Mouse (Mus musculus): Measurements from ENCODE around the gene Slc6a16. TPM values are rescaled to one million over a fixed set of nuclear protein-coding genes. Genes with fewer than 3 reads are reported as not detected.
A peak's percentile ranks its signal among the peaks of the same experiment; 100 is the strongest.
"Not testable (repeated sequence)": the region's sequence is repeated elsewhere in the genome, so short reads cannot be mapped to it uniquely, and the experiment has no call there.

The Slc6a16 gene
- polyA plus RNA-seq, 1 experiment from 2014 or later: 0.27 TPM

- H3K27me3 ChIP-seq (replicated peaks): peaks cover 31% of the 10 kb centered on the region
- peak overlapping the region; percentile 38 for H3K4me3 ChIP-seq
- H3K4me2 ChIP-seq: peak overlapping the region; percentile 59
- H3K36me3 ChIP-seq: peaks cover 36% of the 10 kb centered on the region
- H3K9me3 ChIP-seq: no peaks in the 10 kb centered on the region
- peak overlapping the region; percentile 72 for H3K9ac ChIP-seq
- peaks cover 56% of the 10 kb centered on the region for H3K4me1 ChIP-seq
- 2% methylated on average over 21 of the region's 21 CpGs for WGBS
- peak; percentile 51 for ATAC-seq (ENCODE audit: extremely low read depth, insufficient number of reproducible peaks, low FRiP score, low TSS enrichment)
- peak overlapping the region; percentile 74 for H3K27ac ChIP-seq (replicated peaks)
Observed at GRCm38 (mm10) chr7:45234922-45235571, 5.8 kb upstream of the Slc6a16 start.

DNA sequence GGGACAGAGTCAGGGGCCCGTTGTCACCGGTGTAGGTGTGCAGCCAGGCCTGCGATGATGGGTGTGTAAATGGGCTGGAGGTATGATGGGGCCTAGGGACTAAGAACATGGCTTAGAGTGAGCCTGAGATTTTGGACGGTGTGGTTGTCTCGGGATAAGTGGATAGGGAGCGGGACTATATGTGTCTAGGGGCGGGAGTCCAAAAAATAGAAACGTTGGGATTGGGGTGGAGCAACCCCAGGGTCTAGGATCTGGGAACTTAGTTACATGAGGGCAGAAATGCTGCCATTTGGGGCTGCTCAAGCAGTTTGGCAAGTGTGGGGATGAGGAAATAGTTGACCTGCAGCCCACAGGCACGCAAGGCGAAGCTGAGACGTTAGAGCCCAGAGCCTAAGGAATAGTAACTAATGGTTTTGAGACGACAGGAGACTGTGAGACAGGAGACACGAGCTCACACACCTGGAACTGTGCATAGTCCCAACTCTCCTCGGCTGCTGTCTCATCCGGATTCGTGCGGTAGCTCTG is 5.2 kb upstream of the Slc6a16 start:
- Histone ChIP-seq H3K4me1 (peaks cover 59% of the 10 kb centered on the region), H3K9ac (peak overlapping the region; percentile 72), H3K4me3 (peak overlapping the region; percentile 38), H3K27me3 (replicated peaks) (peaks cover 38% of the 10 kb centered on the region), H3K9me3 (no peaks in the 10 kb centered on the region), H3K36me3 (peaks cover 33% of the 10 kb centered on the region), H3K27ac (replicated peaks) (peak overlapping the region; percentile 74), H3K4me2 (peak overlapping the region; percentile 59)
- no peak for ATAC-seq (ENCODE audit: extremely low read depth, insufficient number of reproducible peaks, low FRiP score, low TSS enrichment)
- WGBS: 28% methylated on average over 17 of the region's 17 CpGs

- ATAC-seq (ENCODE audit: extremely low read depth, insufficient number of reproducible peaks, low FRiP score, low TSS enrichment): no peak
- H3K4me2 ChIP-seq: peak overlapping the region; percentile 33
- peaks cover 10% of the 10 kb centered on the region for H3K36me3 ChIP-seq
Observed at GRCm38 (mm10) chr7:45237747-45238699, 2.9 kb upstream of the Slc6a16 start.

DNA sequence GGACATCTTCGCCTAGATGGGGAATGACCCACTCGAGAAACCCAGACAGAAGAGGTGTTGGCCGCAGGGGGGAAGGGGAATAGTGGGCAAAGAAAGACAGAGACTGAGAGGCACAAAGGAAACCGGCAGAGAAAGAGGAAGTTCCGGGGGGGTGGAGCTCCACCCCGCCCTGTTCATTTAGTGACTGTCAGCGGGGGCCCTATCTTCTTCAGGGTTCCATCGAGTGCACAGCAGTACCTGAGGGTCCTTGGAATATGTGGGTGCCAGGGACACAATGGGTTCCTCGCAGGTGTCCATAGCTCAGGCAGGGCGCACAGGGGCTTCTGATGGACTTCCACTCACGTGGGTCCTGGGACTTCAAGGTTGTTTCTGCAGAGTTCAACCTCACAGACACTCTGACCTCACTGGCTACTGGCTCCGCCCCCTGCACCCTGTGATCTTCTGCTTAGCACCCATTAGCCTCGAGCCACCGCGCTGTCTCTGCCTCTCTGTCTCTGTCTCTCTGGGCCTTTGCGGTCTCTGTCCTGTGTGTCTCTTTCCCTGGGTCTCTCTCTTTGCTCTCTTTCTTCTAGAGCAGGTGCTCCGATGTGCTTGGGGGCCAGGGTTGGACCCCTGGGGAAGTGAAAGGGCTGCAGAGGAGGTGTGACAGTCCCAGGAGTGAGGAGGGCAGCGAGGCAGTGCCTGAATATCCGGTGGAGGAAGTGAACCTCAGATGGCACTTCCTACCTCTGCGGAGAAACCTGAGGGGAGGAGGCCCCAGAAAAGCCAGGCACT is 2.0 kb upstream of the Slc6a16 start, which contains the start of gene Cd37:
TSS of gene Cd37 (minus strand) at position 393 of the 774 bp plus-strand sequence.
- 31% methylated on average over 20 of the region's 20 CpGs for WGBS
- H3K4me2 ChIP-seq: peak within 1 kb of the TSS; percentile 33
- 0 out of 2 replicates have a peak, but pooled peaks cover 3% of the 10 kb centered on the region for H3K36me3 ChIP-seq
- ATAC-seq (ENCODE audit: extremely low read depth, insufficient number of reproducible peaks, low FRiP score, low TSS enrichment): no peak
- no peak within 1 kb of the TSS for H3K4me3 ChIP-seq
- H3K9me3 ChIP-seq: no peaks in the 10 kb centered on the region
- H3K27ac ChIP-seq (replicated peaks): no peak within 1 kb of the TSS
- no peak within 1 kb of the TSS for H3K9ac ChIP-seq
- peaks cover 41% of the 10 kb centered on the region for H3K4me1 ChIP-seq
- H3K27me3 ChIP-seq (replicated peaks): peaks cover 42% of the 10 kb centered on the region

More at GRCm38 (mm10) chr7:45237747-45238699, 2.9 kb upstream of the Slc6a16 start:
- no peak overlapping the region for H3K9ac ChIP-seq
- H3K27me3 ChIP-seq (replicated peaks): peaks cover 42% of the 10 kb centered on the region
- H3K4me1 ChIP-seq: peaks cover 50% of the 10 kb centered on the region
- H3K27ac ChIP-seq (replicated peaks): no peak overlapping the region
- H3K4me3 ChIP-seq: no peak overlapping the region
- 72% methylated on average over 17 of the region's 17 CpGs for WGBS
- H3K9me3 ChIP-seq: no peaks in the 10 kb centered on the region

- Histone ChIP-seq H3K9ac (no peak overlapping the region), H3K36me3 (no peaks in the 10 kb centered on the region), H3K4me1 (peaks cover 29% of the 10 kb centered on the region), H3K9me3 (no peaks in the 10 kb centered on the region), H3K27ac (replicated peaks) (no peak overlapping the region), H3K27me3 (replicated peaks) (peaks cover 42% of the 10 kb centered on the region), H3K4me2 (no peak overlapping the region), H3K4me3 (no peak overlapping the region)
- WGBS: 76% methylated on average over 7 of the region's 7 CpGs
- no peak for ATAC-seq (ENCODE audit: extremely low read depth, insufficient number of reproducible peaks, low FRiP score, low TSS enrichment)
Observed at GRCm38 (mm10) chr7:45240109-45240508, 776 bp upstream of the Slc6a16 start.

DNA sequence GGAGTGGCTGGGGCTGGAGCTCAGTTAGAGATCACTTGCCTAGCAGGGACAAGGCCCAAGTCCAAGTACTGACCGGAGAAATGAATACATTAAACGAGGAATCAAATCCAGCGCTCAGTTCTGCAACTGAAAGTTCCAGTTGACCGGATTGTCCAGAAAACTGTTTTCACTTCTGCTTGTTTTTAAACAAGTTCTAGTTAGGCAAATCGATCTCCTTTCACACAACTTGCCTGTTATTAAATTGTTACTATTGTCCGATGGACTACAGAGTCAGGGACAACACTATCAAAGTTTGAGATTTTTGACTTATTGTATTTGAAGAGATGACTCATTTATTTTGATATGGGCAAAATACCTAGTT is 484 bp downstream of the Slc6a16 start:
- no peaks in the 10 kb centered on the region for H3K9me3 ChIP-seq
- H3K36me3 ChIP-seq: no peaks in the 10 kb centered on the region
- H3K27me3 ChIP-seq (replicated peaks): peaks cover 42% of the 10 kb centered on the region
- H3K27ac ChIP-seq (replicated peaks): no peak overlapping the region
- ATAC-seq (ENCODE audit: extremely low read depth, insufficient number of reproducible peaks, low FRiP score, low TSS enrichment): no peak
- H3K4me1 ChIP-seq: peaks cover 18% of the 10 kb centered on the region
- H3K4me2 ChIP-seq: peak overlapping the region; percentile 63
- WGBS: 83% methylated on average over 6 of the region's 6 CpGs
- peak overlapping the region; percentile 67 for H3K9ac ChIP-seq
- H3K4me3 ChIP-seq: peak overlapping the region; percentile 36

GRCm38 (mm10) chr7:45247666-45248065 is 6.8 kb downstream of the Slc6a16 start:
- Histone ChIP-seq H3K36me3 (no peaks in the 10 kb centered on the region), H3K27ac (replicated peaks) (no peak overlapping the region), H3K9me3 (no peaks in the 10 kb centered on the region), H3K4me1 (no peaks in the 10 kb centered on the region), H3K4me3 (no peak overlapping the region), H3K4me2 (no peak overlapping the region), H3K9ac (no peak overlapping the region), H3K27me3 (replicated peaks) (no peaks in the 10 kb centered on the region)
- WGBS: 40% methylated on average over 3 of the region's 3 CpGs
- ATAC-seq (ENCODE audit: extremely low read depth, insufficient number of reproducible peaks, low FRiP score, low TSS enrichment): no peak

GRCm38 (mm10) chr7:45253806-45254205 is 12.9 kb downstream of the Slc6a16 start:
- Histone ChIP-seq H3K36me3 (no peaks in the 10 kb centered on the region), H3K27ac (replicated peaks) (no peak overlapping the region), H3K27me3 (replicated peaks) (0 out of 2 replicates have a peak, but pooled peaks cover 4% of the 10 kb centered on the region), H3K9me3 (no peaks in the 10 kb centered on the region), H3K4me1 (peaks cover 9% of the 10 kb centered on the region), H3K4me2 (no peak overlapping the region), H3K4me3 (no peak overlapping the region), H3K9ac (no peak overlapping the region)
- WGBS: 84% methylated on average over 8 of the region's 8 CpGs
- ATAC-seq (ENCODE audit: extremely low read depth, insufficient number of reproducible peaks, low FRiP score, low TSS enrichment): no peak

- H3K9ac ChIP-seq; H3K27ac ChIP-seq (replicated peaks); H3K4me2 ChIP-seq; H3K4me3 ChIP-seq; H3K36me3 ChIP-seq; H3K9me3 ChIP-seq; ATAC-seq (ENCODE audit: extremely low read depth, insufficient number of reproducible peaks, low FRiP score, low TSS enrichment): not testable (repeated sequence)
- Histone ChIP-seq H3K27me3 (replicated peaks) (peaks cover 15% of the 10 kb centered on the region), H3K4me1 (peaks cover 14% of the 10 kb centered on the region)
- 53% methylated on average over 5 of the region's 7 CpGs for WGBS
Observed at GRCm38 (mm10) chr7:45255822-45256221, 14.9 kb downstream of the Slc6a16 start.

GRCm38 (mm10) chr7:45257063-45257840 is 16.4 kb downstream of the Slc6a16 start:
- no peaks in the 10 kb centered on the region for H3K9me3 ChIP-seq
- H3K27me3 ChIP-seq (replicated peaks): peaks cover 15% of the 10 kb centered on the region
- H3K4me3 ChIP-seq: no peak overlapping the region
- no peaks in the 10 kb centered on the region for H3K36me3 ChIP-seq
- peaks cover 28% of the 10 kb centered on the region for H3K4me1 ChIP-seq
- WGBS: 45% methylated on average over 11 of the region's 11 CpGs
- no peak overlapping the region for H3K4me2 ChIP-seq
- no peak overlapping the region for H3K27ac ChIP-seq (replicated peaks)
- no peak overlapping the region; the same call in 1 of the 2 replicates for H3K9ac ChIP-seq
- ATAC-seq (ENCODE audit: extremely low read depth, insufficient number of reproducible peaks, low FRiP score, low TSS enrichment): no peak

Data from heart, embryonic 13.5 days (tissue).